Mouse (Mus musculus) neutrophil, adult 5-6 weeks (primary cell): Measurements from ENCODE around the gene Mcrip1. TPM values are rescaled to one million over a fixed set of nuclear protein-coding genes. Genes with fewer than 3 reads are reported as not detected.
"Not testable (repeated sequence)": the region's sequence is repeated elsewhere in the genome, so short reads cannot be mapped to it uniquely, and the experiment has no call there.

ENCODE experiments used
- ATAC-seq: fragments of 151-379, 151-347 bp; 2 replicates; pipeline ENCODE4 v1.8.0; 2017; ENCODE audit warnings: mild to moderate bottlenecking, moderate TSS enrichment; ENCODE audit not compliant: insufficient number of reproducible peaks, poor library complexity, low FRiP score, severe bottlenecking; ENCODE audit errors: extremely low read depth
- total RNA-seq: library from RNA; stranded (forward); fragments of 200-1000 nt; gene quantifications from 2 replicates; pipeline ENCODE4 v1.2.3, GENCODE M21; 2017

Mcrip1 gene
- total RNA-seq, 1 experiment from 2014 or later = 15.0 TPM

DNA sequence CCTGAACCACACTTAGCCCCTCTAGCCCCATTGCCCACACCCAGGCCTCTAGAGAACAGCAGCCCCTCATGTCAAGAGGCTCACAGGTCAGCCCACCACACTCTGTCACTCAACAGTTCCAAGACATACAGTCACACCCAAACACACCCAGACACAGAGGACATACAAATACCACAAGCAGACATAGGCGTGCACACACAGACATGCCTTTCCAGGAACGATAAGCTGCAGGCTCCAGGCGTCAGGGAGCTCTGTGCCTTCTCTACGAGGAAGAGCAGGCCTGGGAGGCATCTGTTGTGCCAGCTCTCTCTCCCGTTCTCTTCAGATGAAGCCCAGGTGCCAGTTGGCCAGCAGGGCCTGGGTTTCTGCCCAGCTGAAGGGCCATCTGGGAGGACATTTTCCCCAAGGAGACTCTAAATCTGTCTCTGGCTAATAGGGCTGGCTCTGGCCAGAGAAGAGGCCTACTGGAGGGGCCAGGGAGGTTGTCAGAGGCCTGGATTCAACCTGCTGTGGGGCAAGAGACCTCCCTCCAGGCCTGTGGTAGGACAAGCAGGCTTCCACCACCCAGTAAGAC lies 28.5 kb downstream of the Mcrip1 start:
- no peak for ATAC-seq

DNA sequence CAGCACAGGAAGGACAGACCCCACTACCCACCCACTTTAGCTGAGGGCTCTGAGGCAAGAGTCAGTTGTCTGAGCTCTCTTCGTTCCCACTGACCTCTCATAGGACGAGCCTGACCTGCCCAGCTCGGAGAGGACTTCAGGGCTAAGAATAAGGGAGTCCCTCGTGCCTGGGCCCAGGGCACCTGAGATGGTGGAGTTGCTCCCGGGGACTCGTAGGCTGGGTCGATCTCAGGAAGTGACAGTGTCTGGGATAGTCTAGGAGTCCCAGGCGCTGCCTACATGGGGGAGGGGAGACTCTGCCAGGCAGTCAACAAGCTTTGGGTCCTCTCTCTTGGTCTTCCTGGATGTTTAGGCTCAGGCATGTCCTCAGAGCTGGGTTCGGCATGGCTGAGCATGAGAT lies 29.0 kb downstream of the Mcrip1 start:
- no peak for ATAC-seq

DNA sequence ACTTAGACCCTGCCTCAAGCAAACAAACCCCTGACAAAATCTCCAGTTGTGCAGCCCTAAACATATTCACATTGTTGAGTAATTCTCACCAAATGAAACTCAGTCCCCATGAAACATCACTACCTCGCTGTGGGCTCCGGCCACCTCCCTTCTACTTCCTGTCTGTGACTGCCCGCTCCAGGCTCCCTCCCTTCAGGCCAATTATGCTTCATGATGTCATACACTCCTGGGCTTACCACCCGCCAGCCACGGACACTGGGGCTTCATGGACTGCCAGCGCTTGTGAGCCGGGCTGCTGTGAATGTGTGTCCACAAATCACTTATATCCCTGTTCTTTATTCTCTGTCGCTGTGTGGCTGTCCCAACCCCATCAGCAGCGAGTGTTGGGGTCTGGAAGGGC lies 29.8 kb downstream of the Mcrip1 start:
- ATAC-seq = no peak

DNA sequence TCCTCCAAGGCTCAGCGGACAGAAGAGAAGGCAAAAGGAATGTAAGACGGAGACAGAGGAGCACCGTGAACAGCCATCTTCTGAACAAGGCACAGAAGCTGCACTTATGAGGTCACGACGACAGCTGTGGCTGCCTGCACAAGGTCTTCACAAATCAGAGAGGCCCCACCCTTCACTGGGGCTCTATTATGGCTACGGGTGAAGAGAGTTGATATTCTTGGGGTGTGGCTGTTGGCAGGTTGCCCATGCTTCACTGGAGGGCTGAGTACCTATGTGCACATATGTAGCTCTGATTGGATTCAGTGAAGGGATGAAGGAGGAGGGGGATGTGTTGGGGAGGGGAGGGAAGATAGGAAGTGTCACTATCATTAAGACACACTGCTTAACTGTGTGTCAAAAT lies 31.0 kb downstream of the Mcrip1 start:
- no peak for ATAC-seq

GRCm38 (mm10) chr11:120518027-120518426 lies 31.5 kb downstream of the Mcrip1 start:
- no peak; the same call in 1 of the 2 replicates for ATAC-seq

DNA sequence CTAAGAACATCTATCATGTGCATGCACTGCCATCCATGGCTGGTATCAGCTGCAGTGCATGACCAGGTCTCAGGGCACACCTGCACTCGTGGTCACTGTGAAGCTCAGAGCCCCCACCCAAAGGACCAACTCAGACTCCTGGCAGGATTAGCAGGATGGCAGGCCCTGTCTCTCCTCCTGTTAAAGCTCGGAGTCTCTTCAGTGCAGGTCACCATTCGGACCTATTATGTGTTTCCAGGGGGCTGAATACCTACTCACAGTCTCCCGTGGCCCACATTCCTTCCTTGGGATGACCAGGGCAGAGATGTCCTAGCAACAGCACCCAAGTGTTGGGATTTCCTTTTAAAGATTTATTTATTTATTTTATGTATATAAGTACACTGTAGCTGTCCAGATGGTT lies 32.4 kb downstream of the Mcrip1 start:
- no peak for ATAC-seq

GRCm38 (mm10) chr11:120515611-120516010 lies 33.9 kb downstream of the Mcrip1 start:
- ATAC-seq = peak; percentile 84

- not testable (repeated sequence) for ATAC-seq
Observed at GRCm38 (mm10) chr11:120514262-120514661, 35.3 kb downstream of the Mcrip1 start.

GRCm38 (mm10) chr11:120512790-120513453 lies 36.6 kb downstream of the Mcrip1 start:
- no peak for ATAC-seq

DNA sequence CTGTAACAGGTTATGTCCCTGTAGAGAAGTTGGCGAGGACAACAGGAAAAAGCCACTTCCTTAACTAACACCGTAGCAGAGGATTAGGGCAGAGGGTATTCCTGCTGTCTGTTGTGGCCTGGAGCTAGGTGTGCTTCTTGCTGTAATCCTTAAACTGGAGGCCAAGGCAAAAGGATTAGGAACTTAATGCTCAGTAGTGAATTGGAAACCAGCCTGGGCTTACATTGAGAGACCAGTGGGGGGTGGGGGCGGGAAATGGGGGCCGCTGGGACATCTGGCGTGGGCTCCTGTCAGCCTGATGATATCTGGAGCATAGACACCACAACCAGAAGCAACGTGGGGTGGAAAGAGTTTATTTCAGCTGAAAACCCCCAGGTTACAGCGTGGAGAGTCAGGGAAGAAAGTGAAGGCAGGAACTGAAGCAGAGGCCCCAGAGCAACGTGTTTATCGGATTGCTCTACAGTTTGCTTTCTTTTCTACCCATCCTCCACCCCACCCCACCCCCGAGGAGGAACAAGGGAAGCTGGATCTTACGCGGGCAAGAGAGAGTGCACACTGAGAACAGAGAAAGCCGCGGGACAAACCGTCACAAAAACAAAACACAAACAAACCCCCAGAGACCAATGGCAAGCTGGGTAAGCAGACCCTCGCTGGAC lies 39.0 kb downstream of the Mcrip1 start:
- ATAC-seq = no peak

DNA sequence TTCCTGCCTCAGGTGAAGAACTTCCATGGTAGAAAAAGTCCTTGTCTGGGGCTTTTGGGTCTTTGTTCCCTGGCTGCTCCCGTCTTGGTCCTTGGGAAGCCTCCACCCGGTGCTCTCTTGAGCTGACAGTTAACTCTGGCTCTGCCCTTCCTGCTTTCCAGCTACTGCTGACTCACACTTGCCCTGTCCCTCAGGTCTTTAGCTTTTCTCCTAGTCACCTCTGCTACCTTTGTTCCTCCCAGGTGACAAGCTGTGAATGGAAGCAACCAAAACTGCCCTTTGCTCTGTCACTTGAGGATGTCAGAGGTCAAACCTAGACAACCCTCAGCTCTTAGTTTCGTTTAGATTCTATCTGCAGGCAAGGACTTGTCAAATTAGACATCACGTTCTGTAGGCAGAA lies 39.6 kb downstream of the Mcrip1 start:
- no peak for ATAC-seq

- no peak for ATAC-seq
Observed at GRCm38 (mm10) chr11:120508290-120508870, 41.1 kb downstream of the Mcrip1 start.

GRCm38 (mm10) chr11:120507611-120508289 lies 41.8 kb downstream of the Mcrip1 start:
- no peak for ATAC-seq

DNA sequence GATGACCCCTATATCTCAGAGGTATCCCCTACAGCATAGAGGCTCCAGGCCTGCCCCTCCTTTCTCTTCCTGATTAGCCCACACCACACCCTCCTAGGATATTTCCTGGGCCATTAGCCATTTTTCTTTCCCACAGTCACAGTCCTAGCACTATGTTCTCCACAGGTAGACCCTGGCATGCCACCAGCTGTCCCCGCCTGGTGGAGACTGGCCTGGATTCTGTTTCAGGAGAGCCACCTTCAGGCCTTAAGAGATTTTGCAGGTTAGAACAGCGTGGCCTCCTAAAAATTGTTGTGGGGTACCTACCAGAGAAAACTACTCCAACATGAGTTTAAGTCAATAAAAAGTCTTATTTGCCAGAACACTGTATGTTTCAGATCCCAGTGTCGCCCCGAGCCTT lies 42.6 kb downstream of the Mcrip1 start:
- ATAC-seq = no peak

DNA sequence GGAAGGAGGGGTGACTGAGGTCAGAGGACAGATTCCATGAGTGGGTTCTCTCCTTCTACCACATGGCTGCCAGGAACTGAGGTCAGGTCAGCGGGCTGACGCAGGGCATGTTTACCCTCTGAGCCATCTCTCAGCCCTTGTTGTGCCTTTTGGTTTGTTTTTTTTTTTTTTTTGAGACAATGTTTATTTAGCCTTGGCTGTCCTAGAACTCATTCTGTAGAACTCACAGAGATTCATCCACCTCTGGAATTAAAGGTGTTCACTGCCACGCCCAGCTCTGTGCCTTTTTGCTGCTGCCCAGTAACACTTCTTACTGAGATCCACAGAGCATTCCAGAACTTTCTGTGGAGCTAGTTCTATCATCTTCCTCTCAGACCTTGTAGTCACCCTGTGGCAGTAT lies 43.9 kb downstream of the Mcrip1 start:
- no peak for ATAC-seq

- ATAC-seq = no peak
Observed at GRCm38 (mm10) chr11:120501701-120502100, 47.8 kb downstream of the Mcrip1 start.

DNA sequence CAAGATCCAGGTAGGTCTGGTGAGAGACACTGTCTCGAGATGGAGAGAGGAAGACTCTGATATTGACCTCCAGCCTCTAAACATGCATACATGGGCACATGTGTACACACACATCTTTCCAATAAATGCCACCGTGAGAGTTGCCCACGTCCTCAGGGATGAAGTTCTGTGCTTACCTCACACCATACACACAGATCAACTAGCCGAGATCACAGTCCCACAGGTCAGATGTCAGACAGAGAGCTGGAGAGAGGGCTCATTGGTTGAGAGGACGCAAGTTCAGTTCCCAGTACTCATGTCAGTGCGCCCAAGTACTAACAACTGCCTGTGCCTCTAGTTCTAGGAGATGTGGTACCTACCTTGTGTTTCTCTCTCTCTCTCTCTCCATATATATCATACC lies 48.5 kb downstream of the Mcrip1 start:
- ATAC-seq = no peak

GRCm38 (mm10) chr11:120500357-120500756 lies 49.2 kb downstream of the Mcrip1 start:
- no peak for ATAC-seq

- ATAC-seq = no peak
Observed at GRCm38 (mm10) chr11:120499894-120500293, 49.6 kb downstream of the Mcrip1 start.

GRCm38 (mm10) chr11:120498891-120499290 lies 50.6 kb downstream of the Mcrip1 start:
- no peak for ATAC-seq
